Mouse (Mus musculus) urinary bladder, postnatal 25 days (tissue): Measurements from ENCODE around the gene Eno2.
A peak's percentile ranks its signal among the peaks of the same experiment; 100 is the strongest.

ENCODE experiments used
- DNase-seq: peaks from one replicate; pipeline ENCODE4 v3.0.0; 2022; ENCODE audit warnings: low spot score

Eno2 gene

GRCm38 (mm10) chr6:124740211-124740887 lies 29.1 kb downstream of the Eno2 start:
- no peak for DNase-seq

- DNase-seq: no peak
These were observed 30.2 kb downstream of the Eno2 start for GRCm38 (mm10) chr6:124739231-124739796.

GRCm38 (mm10) chr6:124738511-124739023 lies 30.9 kb downstream of the Eno2 start, which contains the start of gene Ptpn6:
Ptpn6 (minus strand) TSS chr6:124738714.
- DNase-seq: peak; percentile 53

- no peak for DNase-seq
These were observed 32.4 kb downstream of the Eno2 start for GRCm38 (mm10) chr6:124737040-124737439.

GRCm38 (mm10) chr6:124734417-124734816 lies 35.1 kb downstream of the Eno2 start:
- DNase-seq: no peak

GRCm38 (mm10) chr6:124732476-124733370 lies 36.8 kb downstream of the Eno2 start:
- no peak for DNase-seq

- no peak for DNase-seq
These were observed 38.4 kb downstream of the Eno2 start for GRCm38 (mm10) chr6:124731038-124731437.

GRCm38 (mm10) chr6:124729850-124730705 lies 39.4 kb downstream of the Eno2 start:
- DNase-seq: no peak

- no peak for DNase-seq
These were observed 40.9 kb downstream of the Eno2 start for GRCm38 (mm10) chr6:124728621-124729020.

GRCm38 (mm10) chr6:124724472-124724871 lies 45.0 kb downstream of the Eno2 start:
- no peak for DNase-seq

GRCm38 (mm10) chr6:124723541-124723940 lies 45.9 kb downstream of the Eno2 start:
- DNase-seq: no peak

GRCm38 (mm10) chr6:124722876-124723473 lies 46.5 kb downstream of the Eno2 start:
- no peak for DNase-seq

- no peak for DNase-seq
These were observed 48.6 kb downstream of the Eno2 start for GRCm38 (mm10) chr6:124720904-124721303.

- DNase-seq: no peak
These were observed 50.0 kb downstream of the Eno2 start for GRCm38 (mm10) chr6:124719354-124719978.

GRCm38 (mm10) chr6:124718703-124719102 lies 50.8 kb downstream of the Eno2 start:
- DNase-seq: peak; percentile 74

GRCm38 (mm10) chr6:124717968-124718367 lies 51.5 kb downstream of the Eno2 start:
- no peak for DNase-seq

GRCm38 (mm10) chr6:124716864-124717490 lies 52.5 kb downstream of the Eno2 start:
- DNase-seq: no peak

GRCm38 (mm10) chr6:124712918-124713317 lies 56.6 kb downstream of the Eno2 start:
- no peak for DNase-seq

GRCm38 (mm10) chr6:124711824-124712782 lies 57.4 kb downstream of the Eno2 start, which contains the start of the genes Emg1 and Phb2:
Emg1 (minus strand) TSS chr6:124712178.
Phb2 (plus strand) TSS chr6:124712336.
- DNase-seq: peak; percentile 99
